Mouse (Mus musculus): ENCODE results near the gene Cacna1f. TPM values are rescaled to one million over a fixed set of nuclear protein-coding genes. Genes with fewer than 3 reads are reported as not detected.

The Cacna1f gene
- polyA plus RNA-seq, 1 experiment: 0.22 TPM

GRCm38 (mm10) chrX:7673578-7674281 is 66.8 kb downstream of the Cacna1f start:
- DNase-seq (ENCODE audit: extremely low spot score in 1 of 2, low spot score in 1 of 2): no peak

GRCm38 (mm10) chrX:7674284-7675000 is 67.6 kb downstream of the Cacna1f start:
- no peak for DNase-seq (ENCODE audit: extremely low spot score in 1 of 2, low spot score in 1 of 2)

GRCm38 (mm10) chrX:7675001-7675380 is 68.1 kb downstream of the Cacna1f start:
- DNase-seq (ENCODE audit: extremely low spot score in 1 of 2, low spot score in 1 of 2): no peak

- DNase-seq (ENCODE audit: extremely low spot score in 1 of 2, low spot score in 1 of 2): peak in 1 of 2 experiments; percentile 12
These were observed 72.1 kb downstream of the Cacna1f start for GRCm38 (mm10) chrX:7678986-7679385.

GRCm38 (mm10) chrX:7679405-7680056 is 72.6 kb downstream of the Cacna1f start:
- DNase-seq (ENCODE audit: extremely low spot score in 1 of 2, low spot score in 1 of 2): peak; percentile 46 to 88

GRCm38 (mm10) chrX:7680057-7680412 is 73.2 kb downstream of the Cacna1f start:
- no peak for DNase-seq (ENCODE audit: extremely low spot score in 1 of 2, low spot score in 1 of 2)

GRCm38 (mm10) chrX:7680864-7681263 is 74.0 kb downstream of the Cacna1f start, which contains the start of gene Magix:
Gene Magix, minus strand, starts transcription at chrX:7681251.
- no peak for DNase-seq (ENCODE audit: extremely low spot score in 1 of 2, low spot score in 1 of 2)

Other genes with a start within 250 kb of the Cacna1f start
- gene Usp27x, start 231.3 kb upstream of the Cacna1f start, polyA plus RNA-seq (2012; rRNA removed): 5.3 and 5.9 TPM in 2 replicates
- 0.08 and 0.17 TPM in 2 replicates for gene Foxp3, start 33.4 kb upstream of the Cacna1f start, polyA plus RNA-seq (2012; rRNA removed)
- gene Ppp1r3f, start 32.8 kb upstream of the Cacna1f start, polyA plus RNA-seq (2012; rRNA removed): 13.9 and 14.8 TPM in 2 replicates
- 31.1 and 32.6 TPM in 2 replicates for gene Ccdc22, start 1.6 kb upstream of the Cacna1f start, polyA plus RNA-seq (2012; rRNA removed)
- 961 and 980 TPM in 2 replicates for gene Syp, start 31.4 kb downstream of the Cacna1f start, polyA plus RNA-seq (2012; rRNA removed)
- gene Prickle3, start 50.2 kb downstream of the Cacna1f start, polyA plus RNA-seq (2012; rRNA removed): 2.3 and 2.4 TPM in 2 replicates
- 14.6 and 15.6 TPM in 2 replicates for gene Plp2, start 64.3 kb downstream of the Cacna1f start, polyA plus RNA-seq (2012; rRNA removed)
- 0.90 and 1.2 TPM in 2 replicates for gene Magix, start 74.2 kb downstream of the Cacna1f start, polyA plus RNA-seq (2012; rRNA removed)
- gene Gpkow, start 90.0 kb downstream of the Cacna1f start, polyA plus RNA-seq (2012; rRNA removed): 26.2 and 32.7 TPM in 2 replicates
- gene Wdr45, start 107.2 kb downstream of the Cacna1f start, polyA plus RNA-seq (2012; rRNA removed): 75.0 and 77.0 TPM in 2 replicates
- gene Gm45208, start 115.2 kb downstream of the Cacna1f start, polyA plus RNA-seq (2012; rRNA removed): 0.18 and 0.55 TPM in 2 replicates
- 118 and 124 TPM in 2 replicates for gene Praf2, start 121.4 kb downstream of the Cacna1f start, polyA plus RNA-seq (2012; rRNA removed)
- 23.7 and 25.4 TPM in 2 replicates for gene Ccdc120, start 143.8 kb downstream of the Cacna1f start, polyA plus RNA-seq (2012; rRNA removed)
- 23.8 and 25.1 TPM in 2 replicates for gene Tfe3, start 155.5 kb downstream of the Cacna1f start, polyA plus RNA-seq (2012; rRNA removed)
- 112 and 118 TPM in 2 replicates for gene Gripap1, start 182.7 kb downstream of the Cacna1f start, polyA plus RNA-seq (2012; rRNA removed)
- gene Kcnd1, start 215.2 kb downstream of the Cacna1f start, polyA plus RNA-seq (2012; rRNA removed): 7.4 and 7.8 TPM in 2 replicates
- gene Otud5, start 234.3 kb downstream of the Cacna1f start, polyA plus RNA-seq (2012; rRNA removed): 51.9 and 58.0 TPM in 2 replicates

All from frontal cortex, adult 2 months (tissue).